Mouse (Mus musculus): ENCODE measurements at regions not wholly inside any gene's neighbourhood (a gene's known extent, or its start where the extent isn't known, plus 50 kb on each side); places are given as distances from the start of the nearest gene placed in this dataset.

DNA sequence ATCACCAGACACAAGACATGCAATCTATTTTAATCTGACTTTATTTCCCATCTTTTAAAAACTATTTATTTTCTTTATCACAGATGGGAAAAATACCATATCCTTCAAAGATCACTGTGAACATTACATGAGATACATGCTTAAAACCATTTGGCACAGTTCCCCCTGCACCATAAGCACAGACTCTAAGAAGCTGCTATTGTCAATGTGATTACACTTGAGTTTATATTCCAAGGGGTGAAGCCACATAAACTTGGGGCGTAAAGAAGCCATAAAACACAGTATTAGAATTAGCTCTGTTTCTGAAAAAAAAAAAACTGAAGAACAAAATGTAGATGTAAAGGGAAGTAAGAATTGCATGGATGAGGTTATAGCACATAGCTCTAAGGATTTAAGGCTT lies 762.1 kb downstream of the Tlr4 start:
- H3K27ac ChIP-seq (ENCODE audit: low read depth, low read length): no peak overlapping the region
- no peak overlapping the region for H3K4me2 ChIP-seq (ENCODE audit: low read depth)
- no peak overlapping the region for H3K4me3 ChIP-seq (ENCODE audit: low read depth, low read length)
- H3K9me3 ChIP-seq (ENCODE audit: control insufficient read depth, low read length): no peaks in the 10 kb centered on the region
- ATAC-seq (ENCODE audit: insufficient read depth, low FRiP score, low TSS enrichment) (no peak), DNase-seq (ENCODE audit: low spot score) (no peak)
- no peak overlapping the region for H3K9ac ChIP-seq (ENCODE audit: low read length)
- no peaks in the 10 kb centered on the region for H3K27me3 ChIP-seq (ENCODE audit: control insufficient read depth, insufficient read depth, low read length)
- no peaks in the 10 kb centered on the region for H3K36me3 ChIP-seq (ENCODE audit: control insufficient read depth, insufficient read depth, low read length)
- no peaks in the 10 kb centered on the region for H3K4me1 ChIP-seq (ENCODE audit: control insufficient read depth, insufficient read depth, low read length)
- WGBS: 76% methylated on average over 1 of the region's 1 CpGs

DNA sequence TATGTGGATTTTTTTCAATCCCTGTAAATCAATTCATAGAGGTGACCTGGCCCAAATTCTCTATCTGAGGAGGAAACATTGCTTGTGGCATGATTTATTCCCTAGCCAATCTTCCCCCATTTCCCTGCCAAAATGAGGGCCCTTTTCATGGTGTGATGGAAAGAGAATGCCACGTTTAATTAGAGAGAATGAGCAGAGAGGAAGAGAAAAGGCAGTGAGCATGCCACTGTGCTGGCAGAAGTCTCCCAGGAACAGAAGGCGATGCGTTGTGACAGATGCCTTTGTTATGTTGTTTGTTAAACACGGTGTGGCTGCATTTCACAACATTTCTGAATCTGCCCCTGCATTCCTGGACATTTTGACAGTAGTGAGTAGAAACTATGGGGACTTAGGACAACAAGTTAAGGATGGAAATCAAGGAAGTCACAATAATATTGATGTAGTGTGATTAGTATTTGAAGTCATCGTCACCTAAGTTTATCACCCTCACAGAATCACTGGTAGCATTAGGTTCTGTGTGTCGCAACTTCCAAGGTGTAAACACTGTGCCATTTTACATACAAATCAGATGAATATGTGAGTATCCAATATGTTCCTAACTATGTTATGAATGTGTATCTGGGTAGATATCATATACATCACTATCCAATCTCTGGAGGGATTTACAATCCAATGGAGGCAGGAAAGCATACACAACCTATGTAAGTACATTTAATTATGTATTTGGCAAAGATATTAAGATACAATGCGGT lies 762.8 kb downstream of the Tlr4 start:
- no peak overlapping the region for H3K4me2 ChIP-seq (ENCODE audit: low read depth)
- no peaks in the 10 kb centered on the region for H3K36me3 ChIP-seq (ENCODE audit: control insufficient read depth, insufficient read depth, low read length)
- no peak overlapping the region for H3K9ac ChIP-seq (ENCODE audit: low read length)
- WGBS: 61% methylated on average over 7 of the region's 7 CpGs
- no peaks in the 10 kb centered on the region for H3K9me3 ChIP-seq (ENCODE audit: control insufficient read depth, low read length)
- no peak for ATAC-seq (ENCODE audit: insufficient read depth, low FRiP score, low TSS enrichment)
- no peaks in the 10 kb centered on the region for H3K4me1 ChIP-seq (ENCODE audit: control insufficient read depth, insufficient read depth, low read length)
- H3K4me3 ChIP-seq (ENCODE audit: low read depth, low read length): no peak overlapping the region
- DNase-seq (ENCODE audit: low spot score): no peak
- no peaks in the 10 kb centered on the region for H3K27me3 ChIP-seq (ENCODE audit: control insufficient read depth, insufficient read depth, low read length)
- H3K27ac ChIP-seq (ENCODE audit: low read depth, low read length): no peak overlapping the region

GRCm38 (mm10) chr4:67607166-67607565 lies 779.8 kb downstream of the Tlr4 start:
- Histone ChIP-seq H3K4me1 (ENCODE audit: control insufficient read depth, insufficient read depth, low read length) (no peaks in the 10 kb centered on the region), H3K9me3 (ENCODE audit: control insufficient read depth, low read length) (no peaks in the 10 kb centered on the region), H3K4me3 (ENCODE audit: low read depth, low read length) (no peak overlapping the region), H3K27ac (ENCODE audit: low read depth, low read length) (no peak overlapping the region), H3K4me2 (ENCODE audit: low read depth) (no peak overlapping the region), H3K9ac (ENCODE audit: low read length) (no peak overlapping the region), H3K36me3 (ENCODE audit: control insufficient read depth, insufficient read depth, low read length) (no peaks in the 10 kb centered on the region), H3K27me3 (ENCODE audit: control insufficient read depth, insufficient read depth, low read length) (no peaks in the 10 kb centered on the region)
- ATAC-seq (ENCODE audit: insufficient read depth, low FRiP score, low TSS enrichment) (no peak), DNase-seq (ENCODE audit: low spot score) (no peak)

- Histone ChIP-seq H3K9ac (ENCODE audit: low read length) (no peak overlapping the region), H3K9me3 (ENCODE audit: control insufficient read depth, low read length) (no peaks in the 10 kb centered on the region), H3K27ac (ENCODE audit: low read depth, low read length) (no peak overlapping the region), H3K4me1 (ENCODE audit: control insufficient read depth, insufficient read depth, low read length) (no peaks in the 10 kb centered on the region), H3K4me3 (ENCODE audit: low read depth, low read length) (no peak overlapping the region), H3K4me2 (ENCODE audit: low read depth) (no peak overlapping the region), H3K36me3 (ENCODE audit: control insufficient read depth, insufficient read depth, low read length) (no peaks in the 10 kb centered on the region), H3K27me3 (ENCODE audit: control insufficient read depth, insufficient read depth, low read length) (no peaks in the 10 kb centered on the region)
- WGBS: 64% methylated on average over 5 of the region's 5 CpGs
- DNase-seq (ENCODE audit: low spot score) (no peak), ATAC-seq (ENCODE audit: insufficient read depth, low FRiP score, low TSS enrichment) (peak; percentile 20; the same call in 1 of the 2 replicates)
Measured at GRCm38 (mm10) chr4:67614486-67615067, 787.2 kb downstream of the Tlr4 start.

DNA sequence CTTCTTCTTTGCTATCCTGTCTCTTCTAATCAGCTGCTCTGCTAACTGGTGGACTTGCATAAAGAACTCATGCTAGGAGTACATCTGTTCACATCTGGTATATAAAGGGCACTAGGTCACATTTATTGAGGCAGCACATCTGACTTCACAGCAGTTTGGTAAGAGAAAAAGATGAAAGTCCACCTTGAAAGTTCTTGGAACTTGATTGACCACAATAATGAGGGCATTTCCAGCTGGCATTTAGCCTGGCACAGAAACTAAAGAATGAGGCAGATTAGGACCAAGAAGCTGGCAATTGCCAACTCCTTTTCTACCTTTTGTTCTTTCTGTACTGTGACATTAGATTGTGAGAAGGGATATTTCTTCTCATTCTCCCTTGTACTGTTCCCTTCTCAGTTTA lies 799.3 kb downstream of the Tlr4 start:
- Histone ChIP-seq H3K27me3 (ENCODE audit: control insufficient read depth, insufficient read depth, low read length) (no peaks in the 10 kb centered on the region), H3K27ac (ENCODE audit: low read depth, low read length) (no peak overlapping the region)
- ATAC-seq (ENCODE audit: insufficient read depth, low FRiP score, low TSS enrichment): no peak

DNA sequence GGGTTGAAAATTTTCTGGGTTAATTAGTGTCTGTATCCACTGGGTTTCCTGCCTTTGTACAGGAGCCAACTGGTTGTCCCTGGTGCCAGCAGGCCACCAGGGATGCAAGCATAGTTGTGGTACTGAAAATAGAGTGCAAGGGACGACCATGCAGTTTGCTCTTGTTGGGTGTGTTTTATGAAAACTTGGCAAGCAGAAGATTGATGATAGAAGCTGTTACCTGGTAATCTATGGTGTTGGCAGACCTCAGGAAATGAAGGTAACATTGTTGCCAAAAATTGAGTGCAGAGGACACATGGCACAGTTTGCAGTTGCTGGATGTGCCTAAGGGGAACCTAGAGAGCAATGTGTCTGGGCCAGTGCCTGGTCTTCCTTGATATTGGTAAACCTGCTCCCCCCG lies 818.7 kb downstream of the Tlr4 start:
- H3K4me2 ChIP-seq (ENCODE audit: low read depth): no peak overlapping the region
- no peaks in the 10 kb centered on the region for H3K9me3 ChIP-seq (ENCODE audit: control insufficient read depth, low read length)
- 51% methylated on average over 2 of the region's 2 CpGs for WGBS
- H3K9ac ChIP-seq (ENCODE audit: low read length): no peak overlapping the region
- no peak overlapping the region for H3K4me3 ChIP-seq (ENCODE audit: low read depth, low read length)
- H3K27me3 ChIP-seq (ENCODE audit: control insufficient read depth, insufficient read depth, low read length): no peaks in the 10 kb centered on the region
- no peak overlapping the region for H3K27ac ChIP-seq (ENCODE audit: low read depth, low read length)
- H3K4me1 ChIP-seq (ENCODE audit: control insufficient read depth, insufficient read depth, low read length): no peaks in the 10 kb centered on the region
- no peaks in the 10 kb centered on the region for H3K36me3 ChIP-seq (ENCODE audit: control insufficient read depth, insufficient read depth, low read length)
- DNase-seq (ENCODE audit: low spot score): no peak
- no peak for ATAC-seq (ENCODE audit: insufficient read depth, low FRiP score, low TSS enrichment)

More for the DNA sequence above, 799.3 kb downstream of the Tlr4 start:
- no peak overlapping the region for H3K4me2 ChIP-seq (ENCODE audit: low read depth)
- H3K4me1 ChIP-seq (ENCODE audit: control insufficient read depth, insufficient read depth, low read length): no peaks in the 10 kb centered on the region
- no peak overlapping the region for H3K4me3 ChIP-seq (ENCODE audit: low read depth, low read length)
- no peak for DNase-seq (ENCODE audit: low spot score)
- H3K9me3 ChIP-seq (ENCODE audit: control insufficient read depth, low read length): no peaks in the 10 kb centered on the region
- no peak overlapping the region for H3K9ac ChIP-seq (ENCODE audit: low read length)
- H3K36me3 ChIP-seq (ENCODE audit: control insufficient read depth, insufficient read depth, low read length): no peaks in the 10 kb centered on the region

GRCm38 (mm10) chr4:67662122-67662521 lies 834.7 kb downstream of the Tlr4 start:
- 57% methylated on average over 3 of the region's 3 CpGs for WGBS
- Histone ChIP-seq H3K27me3 (ENCODE audit: control insufficient read depth, insufficient read depth, low read length) (no peaks in the 10 kb centered on the region), H3K9me3 (ENCODE audit: control insufficient read depth, low read length) (no peaks in the 10 kb centered on the region), H3K36me3 (ENCODE audit: control insufficient read depth, insufficient read depth, low read length) (no peaks in the 10 kb centered on the region), H3K27ac (ENCODE audit: low read depth, low read length) (no peak overlapping the region), H3K4me3 (ENCODE audit: low read depth, low read length) (no peak overlapping the region), H3K4me2 (ENCODE audit: low read depth) (no peak overlapping the region), H3K4me1 (ENCODE audit: control insufficient read depth, insufficient read depth, low read length) (no peaks in the 10 kb centered on the region), H3K9ac (ENCODE audit: low read length) (no peak overlapping the region)
- DNase-seq (ENCODE audit: low spot score) (no peak), ATAC-seq (ENCODE audit: insufficient read depth, low FRiP score, low TSS enrichment) (no peak)

- no peaks in the 10 kb centered on the region for H3K36me3 ChIP-seq (ENCODE audit: control insufficient read depth, insufficient read depth, low read length)
- H3K4me1 ChIP-seq (ENCODE audit: control insufficient read depth, insufficient read depth, low read length): no peaks in the 10 kb centered on the region
- ATAC-seq (ENCODE audit: insufficient read depth, low FRiP score, low TSS enrichment): no peak
- no peaks in the 10 kb centered on the region for H3K27me3 ChIP-seq (ENCODE audit: control insufficient read depth, insufficient read depth, low read length)
- H3K4me3 ChIP-seq (ENCODE audit: low read depth, low read length): no peak overlapping the region
- WGBS: 62% methylated on average over 1 of the region's 1 CpGs
- H3K27ac ChIP-seq (ENCODE audit: low read depth, low read length): no peak overlapping the region
- H3K4me2 ChIP-seq (ENCODE audit: low read depth): no peak overlapping the region
- no peak overlapping the region for H3K9ac ChIP-seq (ENCODE audit: low read length)
- H3K9me3 ChIP-seq (ENCODE audit: control insufficient read depth, low read length): no peaks in the 10 kb centered on the region
- no peak for DNase-seq (ENCODE audit: low spot score)
Measured at GRCm38 (mm10) chr4:67673961-67674360, 846.6 kb downstream of the Tlr4 start.

DNA sequence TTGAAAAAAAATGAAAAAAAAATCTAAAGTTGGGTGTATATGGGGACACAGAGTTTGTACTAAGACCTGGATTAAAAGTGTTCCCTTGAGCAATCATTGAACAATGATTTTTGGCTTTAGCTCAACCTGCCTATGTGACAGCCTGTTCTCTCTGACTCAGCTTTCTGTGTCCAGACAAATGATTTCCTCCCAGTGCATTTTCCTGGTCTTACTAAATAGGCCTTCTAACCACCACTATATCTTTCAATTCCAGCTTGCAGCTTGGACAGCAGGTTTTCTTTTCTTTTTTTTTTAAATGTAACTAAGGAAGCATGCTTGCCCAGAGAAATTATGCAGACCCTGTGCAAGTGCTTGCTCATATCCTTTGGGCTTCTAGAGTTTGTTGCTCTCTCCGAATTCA lies 850.2 kb downstream of the Tlr4 start:
- ATAC-seq (ENCODE audit: insufficient read depth, low FRiP score, low TSS enrichment): no peak
- no peak overlapping the region for H3K9ac ChIP-seq (ENCODE audit: low read length)
- no peak overlapping the region for H3K4me2 ChIP-seq (ENCODE audit: low read depth)
- H3K27ac ChIP-seq (ENCODE audit: low read depth, low read length): no peak overlapping the region
- H3K36me3 ChIP-seq (ENCODE audit: control insufficient read depth, insufficient read depth, low read length): no peaks in the 10 kb centered on the region
- H3K27me3 ChIP-seq (ENCODE audit: control insufficient read depth, insufficient read depth, low read length): no peaks in the 10 kb centered on the region
- H3K4me1 ChIP-seq (ENCODE audit: control insufficient read depth, insufficient read depth, low read length): no peaks in the 10 kb centered on the region
- no peaks in the 10 kb centered on the region for H3K9me3 ChIP-seq (ENCODE audit: control insufficient read depth, low read length)
- H3K4me3 ChIP-seq (ENCODE audit: low read depth, low read length): no peak overlapping the region
- DNase-seq (ENCODE audit: low spot score): no peak
- 87% methylated on average over 1 of the region's 1 CpGs for WGBS

Data from neural tube, embryonic 11.5 days (tissue).